ENCODE assay signal across 8 mouse cellular contexts in the genomic region with DNA sequence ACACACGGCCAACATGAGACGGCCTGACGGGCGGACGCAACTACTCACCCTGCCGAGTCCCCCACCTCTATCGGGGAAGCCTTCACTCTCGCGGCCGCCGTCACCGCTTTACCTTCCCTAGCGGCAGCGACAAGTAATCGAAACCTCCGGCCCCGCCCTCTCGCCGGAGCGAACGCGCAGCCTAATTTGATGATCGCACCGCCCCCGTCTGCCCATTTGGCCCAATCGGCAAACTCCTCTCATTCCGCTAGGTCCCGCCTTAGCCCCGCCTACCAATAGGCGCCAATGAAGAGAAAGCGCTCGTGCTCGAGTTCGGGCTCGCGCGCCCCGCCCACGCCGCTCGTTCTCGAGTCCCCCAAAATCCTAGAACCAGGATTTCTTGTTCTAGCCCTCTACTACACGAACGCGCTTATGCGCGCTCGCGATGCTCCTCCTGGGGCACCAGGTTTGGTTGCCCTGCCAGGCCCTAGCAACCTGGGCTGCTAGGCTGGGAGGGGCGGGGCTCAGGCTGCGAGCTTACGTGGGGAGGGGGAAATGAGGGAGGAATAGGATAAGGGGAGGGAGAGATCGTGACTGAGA. TPM values are rescaled to one million over a fixed set of nuclear protein-coding genes. Genes with fewer than 3 reads are reported as not detected.
DNase-seq lines count a peak whose midpoint lies in the region; ATAC-seq and TF ChIP-seq lines count a peak whose summit lies in the region.

Cdkl5 (minus strand) TSS at position 162 of the 579 bp plus-strand sequence.

- peak within 1 kb of the TSS; percentile 95 to 98 for H3K4me3 ChIP-seq in MEL (ENCODE audit: control insufficient read depth in 1 of 2, insufficient read depth in 1 of 2, low read depth in 2 of 2, low read length in 2 of 2)
- peak within 1 kb of the TSS; percentile 92 for H3K4me3 ChIP-seq in cerebellum, adult 2 months (replicated peaks; ENCODE audit: insufficient read depth, low read depth, low read length)
- H3K4me3 ChIP-seq in lung, embryonic 16.5 days (ENCODE audit: low read length), result peak within 1 kb of the TSS; percentile 65

- no peak for TF ChIP-seq EP300 in MEL (IDR thresholded peaks at IDR 0.05; ENCODE audit: low read depth in 1 of 2, low read length in 2 of 2)

- H3K27me3 ChIP-seq in MEL (ENCODE audit: control insufficient read depth in 1 of 2, insufficient read depth in 2 of 2, low read length in 2 of 2), result no peaks in the 10 kb centered on the region
- no peaks in the 10 kb centered on the region for H3K27me3 ChIP-seq in cerebellum, adult 2 months (ENCODE audit: control insufficient read depth, insufficient read depth, low read length)
- no peaks in the 10 kb centered on the region for H3K27me3 ChIP-seq in lung, embryonic 16.5 days (ENCODE audit: control insufficient read depth, insufficient read depth, low read depth, low read length)

- peak; percentile 91 to 97 for ATAC-seq in hematopoietic stem cell, adult 5-6 weeks (replicated peaks in 1 of 2; ENCODE audit: insufficient read depth in 1 of 2, low FRiP score in 2 of 2, low TSS enrichment in 1 of 2, low read depth in 1 of 2, poor library complexity in 2 of 2, severe bottlenecking in 2 of 2)
- ATAC-seq in lung, embryonic 16.5 days (ENCODE audit: low read depth), result peak; percentile 98

- peak; percentile 94 to 98 for TF ChIP-seq POLR2A in MEL (IDR thresholded peaks at IDR 0.05; ENCODE audit: control insufficient read depth in 1 of 2, insufficient read depth in 1 of 2, low read depth in 1 of 2, low read length in 2 of 2, poor library complexity in 1 of 2)
- TF ChIP-seq POLR2A in cerebellum, adult 2 months (IDR thresholded peaks at IDR 0.05; ENCODE audit: borderline replicate concordance, insufficient read depth, low read length), result peak; percentile 82

- peak within 1 kb of the TSS; percentile 56 for H3K27ac ChIP-seq in MEL (ENCODE audit: control insufficient read depth, low read depth, low read length)
- H3K27ac ChIP-seq in cerebellum, adult 2 months (ENCODE audit: insufficient read depth, low read length), result peak within 1 kb of the TSS; percentile 54
- peak within 1 kb of the TSS; percentile 70 for H3K27ac ChIP-seq in lung, embryonic 16.5 days (ENCODE audit: low read length)

- WGBS in cerebellum, adult 2 months, result 7% methylated on average over 53 of the region's 53 CpGs
- 15% methylated on average over 53 of the region's 53 CpGs for WGBS in lung, embryonic 16.5 days

- DNase-seq in MEL (ENCODE audit: low read depth, low spot score), result peak; percentile 99
- peak; percentile 96 to 97 for DNase-seq in cerebellum, adult 2 months
- DNase-seq in forelimb bud, embryonic 11.5 days (ENCODE audit: low read depth, low spot score), result peak; percentile 93
- peak; percentile 88 for DNase-seq in layer of hippocampus, adult 9-10 months (ENCODE audit: low spot score)
- DNase-seq in ovary, postnatal 10 days (ENCODE audit: low spot score), result peak; percentile 65
- DNase-seq in thymus, postnatal 10 days (ENCODE audit: low spot score in 2 of 2), result peak; percentile 88 to 91

- peak within 1 kb of the TSS; percentile 87 for H3K9ac ChIP-seq in MEL (ENCODE audit: control insufficient read depth, low read depth, low read length, poor library complexity, severe bottlenecking)
- H3K9ac ChIP-seq in lung, embryonic 16.5 days (ENCODE audit: low read length), result peak within 1 kb of the TSS; percentile 74

- no peaks in the 10 kb centered on the region; the same call in 1 of the 2 replicates for H3K79me2 ChIP-seq in MEL (ENCODE audit: control insufficient read depth, insufficient read depth, low read length, poor library complexity)

- peaks cover 0 to 10% of the 10 kb centered on the region in 2 experiments; a peak in 2 of 4 replicates for H3K36me3 ChIP-seq in MEL (ENCODE audit: control insufficient read depth in 1 of 2, insufficient read depth in 2 of 2, low read length in 2 of 2)
- H3K36me3 ChIP-seq in lung, embryonic 16.5 days (ENCODE audit: control insufficient read depth, insufficient read depth, low read length), result no peaks in the 10 kb centered on the region

- TF ChIP-seq CTCF in MEL (IDR thresholded peaks at IDR 0.05 in 2 of 3, conservative IDR thresholded peaks at IDR 0.05 in 1 of 3; ENCODE audit: control insufficient read depth in 1 of 3, insufficient read depth in 1 of 3, low read depth in 2 of 3, low read length in 3 of 3, poor library complexity in 1 of 3, severe bottlenecking in 1 of 3), result peak in 1 of 3 experiments; percentile 16; a peak in 1 of 6 replicates
- TF ChIP-seq CTCF in cerebellum, adult 2 months (IDR thresholded peaks at IDR 0.05; ENCODE audit: borderline replicate concordance, insufficient read depth, low read depth, low read length), result peak; percentile 30; the same call in 1 of the 2 replicates

- no peaks in the 10 kb centered on the region for H3K9me3 ChIP-seq in MEL (replicated peaks; ENCODE audit: insufficient read depth, low read length)
- H3K9me3 ChIP-seq in lung, embryonic 16.5 days (ENCODE audit: control insufficient read depth, low read length), result no peaks in the 10 kb centered on the region

- peaks cover 4 to 9% of the 10 kb centered on the region in 2 experiments; a peak in 3 of 4 replicates for H3K4me1 ChIP-seq in MEL (ENCODE audit: control insufficient read depth in 1 of 2, insufficient read depth in 2 of 2, low read length in 2 of 2)
- 0 out of 2 replicates have a peak, but pooled peaks cover 2% of the 10 kb centered on the region for H3K4me1 ChIP-seq in cerebellum, adult 2 months (ENCODE audit: control insufficient read depth, insufficient read depth, low read length)
- no peaks in the 10 kb centered on the region for H3K4me1 ChIP-seq in lung, embryonic 16.5 days (replicated peaks; ENCODE audit: control insufficient read depth, insufficient read depth, low read length)

- peak within 1 kb of the TSS; percentile 69 for H3K4me2 ChIP-seq in lung, embryonic 16.5 days (ENCODE audit: low read depth, low read length)

- TF ChIP-seq RAD21 in MEL (IDR thresholded peaks at IDR 0.05; ENCODE audit: low read depth, low read length), result no peak

TF ChIP-seq in MEL, 35 proteins besides CTCF, POLR2A, EP300 and RAD21 (continues in another document):
- TF ChIP-seq SMC3 (IDR thresholded peaks at IDR 0.05; ENCODE audit: low read depth, low read length) (no peak), E2F4 (IDR thresholded peaks at IDR 0.05; ENCODE audit: borderline replicate concordance, low read depth, low read length) (no peak), NRF1 (IDR thresholded peaks at IDR 0.05; ENCODE audit: insufficient read depth, low read depth, low read length, poor library complexity, severe bottlenecking) (peak; percentile 34; the same call in 1 of the 2 replicates), BHLHE40 (IDR thresholded peaks at IDR 0.05; ENCODE audit: borderline replicate concordance, low read depth, low read length) (no peak), POLR2AphosphoS2 (IDR thresholded peaks at IDR 0.05; ENCODE audit: low read length) (peak; percentile 78; the same call in 1 of the 2 replicates), ELF1 (IDR thresholded peaks at IDR 0.05; ENCODE audit: low read depth, low read length) (no peak), MXI1 (IDR thresholded peaks at IDR 0.05; ENCODE audit: low read depth, low read length) (no peak; the same call in none of the 2 replicates), TAL1 (IDR thresholded peaks at IDR 0.05; ENCODE audit: low read length) (no peak), CHD1 (IDR thresholded peaks at IDR 0.05; ENCODE audit: low read depth, low read length) (no peak), ZKSCAN1 (IDR thresholded peaks at IDR 0.05; ENCODE audit: low read depth, low read length) (no peak), JUND (IDR thresholded peaks at IDR 0.05; ENCODE audit: low read depth, low read length) (no peak), CHD2 (IDR thresholded peaks at IDR 0.05; ENCODE audit: low read length) (no peak), MYB (IDR thresholded peaks at IDR 0.05; ENCODE audit: low read depth, low read length) (no peak), GABPA (IDR thresholded peaks at IDR 0.05; ENCODE audit: low read depth, low read length) (no peak), ZC3H11A (IDR thresholded peaks at IDR 0.05; ENCODE audit: low read depth, low read length) (no peak), ETS1 (IDR thresholded peaks at IDR 0.05; ENCODE audit: low read depth, low read length) (0 out of 2 replicates have a peak, but pooled peaks have one; percentile 14), NELFE (IDR thresholded peaks at IDR 0.05; ENCODE audit: low read depth, low read length) (peak; percentile 89), ZMIZ1 (IDR thresholded peaks at IDR 0.05; ENCODE audit: low read depth, low read length) (peak; percentile 82), UBTF (IDR thresholded peaks at IDR 0.05; ENCODE audit: borderline replicate concordance, insufficient read depth, low read depth, low read length) (0 out of 2 replicates have a peak, but pooled peaks have one; percentile 15), GATA1 (IDR thresholded peaks at IDR 0.05; ENCODE audit: low read depth, low read length) (no peak), MAFK (IDR thresholded peaks at IDR 0.05; ENCODE audit: borderline replicate concordance, low read depth, low read length) (no peak), USF1 (IDR thresholded peaks at IDR 0.05; ENCODE audit: low read depth, low read length) (0 out of 2 replicates have a peak, but pooled peaks have one; percentile 10), USF2 (IDR thresholded peaks at IDR 0.05; ENCODE audit: borderline replicate concordance in 1 of 2, insufficient read depth in 1 of 2, low read depth in 1 of 2, low read length in 2 of 2) (no peak), POLR2AphosphoS5 (IDR thresholded peaks at IDR 0.05; ENCODE audit: borderline replicate concordance, low read depth, low read length) (no peak), RCOR1 (IDR thresholded peaks at IDR 0.05; ENCODE audit: low read depth, low read length) (peak; percentile 25; the same call in 1 of the 2 replicates), SIN3A (IDR thresholded peaks at IDR 0.05; ENCODE audit: low read length) (peak; percentile 34), HCFC1 (IDR thresholded peaks at IDR 0.05; ENCODE audit: low read depth, low read length) (peak; percentile 62; the same call in 1 of the 2 replicates), TBP (IDR thresholded peaks at IDR 0.05; ENCODE audit: low read depth, low read length) (0 out of 2 replicates have a peak, but pooled peaks have one; percentile 63), MAZ (IDR thresholded peaks at IDR 0.05; ENCODE audit: low read depth, low read length) (peak; percentile 86)

RNA-seq across cellular contexts. Expression of gene Cdkl5, which starts in this region (rescaled TPM):
- total RNA-seq in MEL (2012; rRNA removed), result 1.6 and 1.7 TPM in 2 replicates
- polyA plus RNA-seq in MEL (2012; ENCODE audit: insufficient read depth in 1 of 2, insufficient read length in 2 of 2, low read depth in 1 of 2, low replicate concordance in 2 of 2, missing spikeins in 1 of 2), result 1 to 10 TPM in 1 of 2 experiments, not detected in 1; 2.8 TPM
- polyA plus RNA-seq in cerebellum, adult 2 months (2012; rRNA removed), result 13.5 and 15.7 TPM in 2 replicates
- total RNA-seq in hematopoietic stem cell, adult 5-6 weeks (2017), result 2.7 and 5.4 TPM in 2 replicates
- 2.2 and 2.3 TPM in 2 replicates for polyA plus RNA-seq in lung, embryonic 16.5 days (2015; fragmentation: Nextera tagmentation; extraction: Ambion mirVana)

Comparison
In these comparisons a context has a peak if more than half of its experiments do, and no peak if none do; other contexts are left out.
1. Peak in every context shown above with its lines: DNase-seq, ATAC-seq, H3K4me3 ChIP-seq and H3K27ac ChIP-seq.